Mouse (Mus musculus): Measurements from ENCODE around the gene Poc1b. TPM values are rescaled to one million over a fixed set of nuclear protein-coding genes. Genes with fewer than 3 reads are reported as not detected.

The Poc1b gene
- polyA plus RNA-seq, 2 experiments = 23.4 to 25.3 TPM

DNA sequence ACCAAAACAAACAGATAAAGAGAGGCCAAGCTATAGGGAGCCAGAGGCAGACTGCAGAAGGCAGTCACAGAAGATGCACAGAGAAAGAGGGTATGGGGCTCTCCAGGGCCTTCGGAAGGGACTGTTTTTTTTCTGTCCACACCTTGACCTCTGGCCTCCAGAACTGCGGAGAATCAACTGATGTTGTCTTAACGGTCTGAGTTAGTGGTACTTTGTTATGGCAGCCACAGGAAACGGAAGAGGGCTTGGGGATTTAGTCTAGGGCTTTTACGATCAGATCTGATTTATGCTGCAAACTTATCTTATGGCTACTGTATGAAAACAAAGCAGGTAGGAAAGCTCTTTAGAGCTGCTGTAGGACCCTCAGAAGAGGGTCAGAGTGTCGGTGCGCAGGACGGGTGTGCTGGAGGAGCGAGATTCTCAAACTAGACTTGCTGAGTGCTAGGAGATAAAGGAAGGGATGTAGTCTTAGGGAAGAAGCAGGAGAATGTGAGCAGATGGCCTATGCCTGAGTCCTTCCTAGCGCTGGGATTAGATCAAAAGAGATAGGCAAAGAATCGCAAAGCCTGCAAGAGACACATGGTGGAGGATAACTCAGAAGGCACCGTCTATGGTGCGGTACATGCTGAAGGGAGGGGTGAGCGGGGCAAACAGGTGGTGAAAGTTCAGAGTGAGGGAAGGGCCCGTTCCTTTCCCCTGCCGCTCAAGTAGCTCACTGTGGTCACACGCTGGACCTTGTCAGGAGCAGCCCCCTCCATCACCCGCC, 8.8 kb downstream of the Poc1b start:
- Histone ChIP-seq H3K27me3 (ENCODE audit: control insufficient read depth, insufficient read depth, low read length) (no peaks in the 10 kb centered on the region), H3K36me3 (ENCODE audit: control insufficient read depth, insufficient read depth, low read length) (no peaks in the 10 kb centered on the region), H3K27ac (replicated peaks; ENCODE audit: low read depth, low read length) (no peak overlapping the region), H3K4me2 (replicated peaks; ENCODE audit: low read depth, low read length, severe bottlenecking) (no peak overlapping the region), H3K9ac (ENCODE audit: low read depth, low read length, severe bottlenecking) (no peak overlapping the region), H3K9me3 (ENCODE audit: control insufficient read depth, low read length) (no peaks in the 10 kb centered on the region), H3K4me3 (replicated peaks; ENCODE audit: low read length) (no peak overlapping the region), H3K4me1 (ENCODE audit: control insufficient read depth, insufficient read depth, low read length) (peaks cover 33% of the 10 kb centered on the region)
- DNase-seq (ENCODE audit: low spot score) (no peak), ATAC-seq (ENCODE audit: low FRiP score, low read depth) (no peak)
- 21% methylated on average over 18 of the region's 18 CpGs for WGBS
- no peak for TF ChIP-seq POLR2A (IDR thresholded peaks at IDR 0.05; ENCODE audit: borderline replicate concordance, extremely low read depth, insufficient read depth, insufficient read length)

DNA sequence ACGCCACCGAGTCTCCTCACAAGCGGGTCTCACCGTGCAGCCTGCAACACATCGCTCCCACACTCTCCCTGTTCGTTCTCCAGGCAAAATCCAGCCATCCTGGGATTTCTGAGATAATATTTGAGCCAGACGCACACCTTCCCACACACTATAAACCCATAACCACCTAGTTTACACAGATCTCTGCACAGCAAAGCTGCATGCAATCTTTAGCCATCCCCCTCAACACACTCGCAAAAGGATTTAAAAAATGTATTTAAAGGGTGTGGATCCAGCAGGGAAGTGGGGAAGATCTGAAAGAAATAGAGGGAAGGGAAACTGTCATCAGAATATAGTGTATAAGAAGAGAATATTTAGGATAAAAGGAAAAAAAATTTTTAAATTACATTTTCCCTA, 9.4 kb downstream of the Poc1b start:
- no peaks in the 10 kb centered on the region for H3K9me3 ChIP-seq (ENCODE audit: control insufficient read depth, low read length)
- no peaks in the 10 kb centered on the region for H3K27me3 ChIP-seq (ENCODE audit: control insufficient read depth, insufficient read depth, low read length)
- ATAC-seq (ENCODE audit: low FRiP score, low read depth) (no peak), DNase-seq (ENCODE audit: low spot score) (no peak)
- H3K36me3 ChIP-seq (ENCODE audit: control insufficient read depth, insufficient read depth, low read length) = no peaks in the 10 kb centered on the region
- H3K9ac ChIP-seq (ENCODE audit: low read depth, low read length, severe bottlenecking) = no peak overlapping the region
- TF ChIP-seq POLR2A (IDR thresholded peaks at IDR 0.05; ENCODE audit: borderline replicate concordance, extremely low read depth, insufficient read depth, insufficient read length) = no peak
- no peak overlapping the region for H3K4me2 ChIP-seq (replicated peaks; ENCODE audit: low read depth, low read length, severe bottlenecking)
- no peak overlapping the region for H3K27ac ChIP-seq (replicated peaks; ENCODE audit: low read depth, low read length)
- H3K4me3 ChIP-seq (replicated peaks; ENCODE audit: low read length) = no peak overlapping the region
- peaks cover 33% of the 10 kb centered on the region for H3K4me1 ChIP-seq (ENCODE audit: control insufficient read depth, insufficient read depth, low read length)
- WGBS = 33% methylated on average over 8 of the region's 8 CpGs

DNA sequence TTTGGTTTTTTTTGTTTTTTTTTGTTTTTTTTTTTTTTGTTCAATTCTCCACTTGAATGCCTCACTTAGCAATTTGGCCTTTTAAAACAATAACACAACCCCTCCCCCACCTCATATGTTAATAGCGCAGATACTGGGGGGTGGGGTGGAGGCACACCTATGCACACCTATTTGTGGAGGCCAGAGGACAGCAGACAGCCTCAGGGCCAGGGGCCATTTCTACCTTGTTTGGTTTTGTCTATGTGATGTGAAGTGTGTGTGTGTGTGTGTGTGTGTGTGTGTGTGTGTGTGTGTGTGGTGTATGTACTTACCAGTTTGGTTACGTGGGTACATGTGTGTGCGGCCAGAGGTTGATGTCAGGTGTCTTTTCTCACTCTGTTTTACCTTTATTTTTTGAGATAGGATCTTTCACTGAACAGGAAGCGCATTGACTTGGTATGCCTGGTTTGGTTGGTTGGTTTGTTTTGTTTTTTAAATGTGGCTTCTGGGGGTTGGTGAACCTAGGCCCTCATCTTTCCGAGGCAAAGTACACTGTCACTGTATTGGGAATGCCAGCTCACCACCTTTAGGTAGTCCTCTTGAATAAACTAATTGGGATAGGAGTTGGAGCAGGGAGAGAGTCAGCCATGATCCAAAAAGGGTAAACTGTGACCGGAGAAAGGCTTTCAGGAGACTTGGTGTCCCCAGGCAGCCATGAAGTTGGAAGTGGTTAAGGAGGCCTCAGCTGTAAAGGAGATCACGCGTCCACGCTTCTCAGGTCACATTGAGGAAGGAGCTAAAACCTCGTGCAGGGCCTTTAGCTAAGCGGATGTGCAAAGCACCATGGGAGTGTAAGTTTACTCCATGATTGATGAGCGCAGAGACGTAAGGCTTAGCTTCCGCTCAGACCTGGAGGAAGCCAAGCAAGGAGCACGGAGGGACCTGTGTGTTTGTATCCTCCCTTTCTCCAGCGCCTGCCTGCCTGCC, 10.1 kb downstream of the Poc1b start:
- no peaks in the 10 kb centered on the region for H3K36me3 ChIP-seq (ENCODE audit: control insufficient read depth, insufficient read depth, low read length)
- no peak overlapping the region for H3K4me3 ChIP-seq (replicated peaks; ENCODE audit: low read length)
- no peak for ATAC-seq (ENCODE audit: low FRiP score, low read depth)
- no peaks in the 10 kb centered on the region for H3K9me3 ChIP-seq (ENCODE audit: control insufficient read depth, low read length)
- 70% methylated on average over 16 of the region's 16 CpGs for WGBS
- H3K4me1 ChIP-seq (ENCODE audit: control insufficient read depth, insufficient read depth, low read length) = peaks cover 29% of the 10 kb centered on the region
- no peak for DNase-seq (ENCODE audit: low spot score)
- no peaks in the 10 kb centered on the region for H3K27me3 ChIP-seq (ENCODE audit: control insufficient read depth, insufficient read depth, low read length)
- H3K27ac ChIP-seq (replicated peaks; ENCODE audit: low read depth, low read length) = no peak overlapping the region
- TF ChIP-seq POLR2A (IDR thresholded peaks at IDR 0.05; ENCODE audit: borderline replicate concordance, extremely low read depth, insufficient read depth, insufficient read length) = no peak
- no peak overlapping the region for H3K4me2 ChIP-seq (replicated peaks; ENCODE audit: low read depth, low read length, severe bottlenecking)
- H3K9ac ChIP-seq (ENCODE audit: low read depth, low read length, severe bottlenecking) = no peak overlapping the region

DNA sequence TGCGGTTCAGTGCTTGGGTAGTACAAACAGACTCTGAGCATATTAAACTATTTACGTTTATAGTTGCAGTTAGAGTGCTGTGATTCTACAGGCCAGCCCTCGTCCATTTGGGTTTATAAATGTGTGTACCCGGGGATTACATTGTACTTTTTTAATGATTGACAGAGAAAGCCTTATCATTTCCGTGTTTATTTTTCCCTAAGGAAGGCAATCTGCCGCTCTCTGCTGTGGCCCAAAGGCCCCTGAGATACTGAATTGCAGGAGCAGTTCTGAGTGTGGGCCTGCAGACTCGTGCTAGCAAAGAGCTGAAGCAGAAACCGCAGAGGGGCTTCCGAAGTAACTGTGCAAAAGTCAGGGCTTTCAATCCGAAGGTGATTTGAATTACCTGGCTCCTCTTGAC, 11.0 kb downstream of the Poc1b start:
- WGBS = 53% methylated on average over 10 of the region's 10 CpGs
- Histone ChIP-seq H3K4me1 (ENCODE audit: control insufficient read depth, insufficient read depth, low read length) (peaks cover 29% of the 10 kb centered on the region), H3K27me3 (ENCODE audit: control insufficient read depth, insufficient read depth, low read length) (no peaks in the 10 kb centered on the region), H3K27ac (replicated peaks; ENCODE audit: low read depth, low read length) (0 out of 2 replicates have a peak overlapping the region, but pooled peaks have one; percentile 1), H3K9me3 (ENCODE audit: control insufficient read depth, low read length) (no peaks in the 10 kb centered on the region), H3K9ac (ENCODE audit: low read depth, low read length, severe bottlenecking) (no peak overlapping the region), H3K4me2 (replicated peaks; ENCODE audit: low read depth, low read length, severe bottlenecking) (no peak overlapping the region), H3K4me3 (replicated peaks; ENCODE audit: low read length) (no peak overlapping the region), H3K36me3 (ENCODE audit: control insufficient read depth, insufficient read depth, low read length) (no peaks in the 10 kb centered on the region)
- DNase-seq (ENCODE audit: low spot score) (no peak), ATAC-seq (ENCODE audit: low FRiP score, low read depth) (no peak)
- no peak for TF ChIP-seq POLR2A (IDR thresholded peaks at IDR 0.05; ENCODE audit: borderline replicate concordance, extremely low read depth, insufficient read depth, insufficient read length)

DNA sequence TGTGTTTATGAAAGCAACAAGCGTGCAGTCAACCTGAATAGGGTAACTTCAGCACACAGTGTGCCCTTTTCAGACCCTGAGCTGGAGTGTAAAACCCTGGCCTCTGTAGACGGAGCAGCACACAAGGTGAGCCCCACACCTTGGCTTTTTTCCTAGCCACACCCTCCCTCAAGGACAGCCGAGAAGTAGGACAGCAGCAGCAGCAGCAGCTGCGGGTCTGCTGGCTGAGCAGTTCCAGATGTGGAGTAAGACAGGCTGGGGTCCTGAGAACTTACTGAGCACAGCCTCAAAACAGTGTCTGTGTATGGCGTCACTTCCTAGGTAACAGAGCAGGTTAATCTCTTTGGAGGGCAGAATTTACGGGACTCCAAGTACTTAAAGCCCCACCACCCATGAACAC, 11.9 kb downstream of the Poc1b start:
- Histone ChIP-seq H3K36me3 (ENCODE audit: control insufficient read depth, insufficient read depth, low read length) (no peaks in the 10 kb centered on the region), H3K27ac (replicated peaks; ENCODE audit: low read depth, low read length) (0 out of 2 replicates have a peak overlapping the region, but pooled peaks have one; percentile 1), H3K4me3 (replicated peaks; ENCODE audit: low read length) (no peak overlapping the region), H3K9me3 (ENCODE audit: control insufficient read depth, low read length) (no peaks in the 10 kb centered on the region), H3K4me2 (replicated peaks; ENCODE audit: low read depth, low read length, severe bottlenecking) (0 out of 2 replicates have a peak overlapping the region, but pooled peaks have one; percentile 18), H3K9ac (ENCODE audit: low read depth, low read length, severe bottlenecking) (no peak overlapping the region), H3K27me3 (ENCODE audit: control insufficient read depth, insufficient read depth, low read length) (no peaks in the 10 kb centered on the region), H3K4me1 (ENCODE audit: control insufficient read depth, insufficient read depth, low read length) (peaks cover 29% of the 10 kb centered on the region)
- no peak for TF ChIP-seq POLR2A (IDR thresholded peaks at IDR 0.05; ENCODE audit: borderline replicate concordance, extremely low read depth, insufficient read depth, insufficient read length)
- WGBS = 29% methylated on average over 6 of the region's 6 CpGs
- peak; percentile 59 for ATAC-seq (ENCODE audit: low FRiP score, low read depth)
- DNase-seq (ENCODE audit: low spot score) = peak; percentile 52
